Mouse (Mus musculus) embryo, embryonic 11.5 days (tissue): ENCODE measurements at regions not wholly inside any gene's neighbourhood (a gene's known extent, or its start where the extent isn't known, plus 50 kb on each side); places are given as distances from the start of the nearest gene placed in this dataset.
"Not testable (repeated sequence)": the region's sequence is repeated elsewhere in the genome, so short reads cannot be mapped to it uniquely, and the experiment has no call there.

Source experiments
- DNase-seq: peaks from one replicate; pipeline ENCODE4 v3.0.0-alpha.2; 2012; ENCODE audit warnings: low read depth, low spot score

DNA sequence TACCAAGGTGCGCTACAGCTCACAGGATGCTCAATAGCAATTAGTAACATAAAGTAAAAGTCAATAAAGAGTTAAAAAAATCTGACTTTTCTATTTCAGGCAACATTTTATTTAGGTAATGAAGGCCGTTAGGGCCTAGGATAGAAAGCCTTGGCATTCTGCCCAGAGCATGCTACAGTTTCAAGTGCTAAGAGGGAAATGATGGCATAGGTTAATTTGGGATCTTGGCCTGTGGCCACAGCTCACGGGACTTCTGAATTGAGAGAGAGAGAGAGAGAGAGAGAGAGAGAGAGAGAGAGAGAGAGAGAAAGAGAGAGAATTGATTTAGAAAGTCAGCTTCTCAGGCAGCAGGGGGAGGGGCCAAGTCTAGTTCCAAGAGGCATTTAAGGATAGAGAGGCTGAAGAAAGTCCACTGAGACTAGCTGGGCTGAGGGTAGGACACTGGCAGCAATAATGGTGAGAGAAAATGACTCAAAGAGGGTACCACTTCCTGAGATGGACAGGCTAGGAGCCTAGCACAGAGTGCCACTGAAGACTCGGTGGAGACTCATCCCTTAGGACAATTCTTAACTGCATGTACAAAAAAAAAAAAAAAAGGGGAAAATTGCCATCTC is 52.6 kb upstream of the Klf14 start:
- DNase-seq: peak; percentile 17

GRCm38 (mm10) chr6:31016566-31016965 is 57.7 kb upstream of the Klf14 start:
- no peak for DNase-seq

- no peak for DNase-seq
Measured at GRCm38 (mm10) chr6:31021776-31022175, 62.9 kb upstream of the Klf14 start.

DNA sequence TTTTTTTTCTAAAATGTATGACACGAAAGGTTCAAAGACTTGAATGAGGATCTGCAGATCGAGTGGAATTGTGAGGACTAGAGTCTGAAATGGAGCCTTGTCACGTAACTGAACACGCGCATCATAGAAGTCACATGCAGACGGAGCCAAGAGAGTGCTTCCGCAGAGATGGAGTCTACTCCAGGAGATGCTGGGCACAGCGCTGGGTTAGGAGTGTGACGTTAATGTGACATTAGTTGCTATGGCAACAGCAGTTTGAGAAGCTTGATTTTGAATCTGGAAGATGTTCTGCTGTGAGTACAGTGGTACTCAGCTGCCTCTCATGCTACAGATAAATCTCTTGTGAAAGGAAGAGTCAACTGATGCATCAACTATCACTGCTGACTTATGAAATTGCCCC is 70.9 kb upstream of the Klf14 start:
- no peak for DNase-seq

- no peak for DNase-seq
Measured at GRCm38 (mm10) chr6:31031022-31031421, 72.1 kb upstream of the Klf14 start.

GRCm38 (mm10) chr6:31032147-31032546 is 73.3 kb upstream of the Klf14 start:
- DNase-seq: no peak

DNA sequence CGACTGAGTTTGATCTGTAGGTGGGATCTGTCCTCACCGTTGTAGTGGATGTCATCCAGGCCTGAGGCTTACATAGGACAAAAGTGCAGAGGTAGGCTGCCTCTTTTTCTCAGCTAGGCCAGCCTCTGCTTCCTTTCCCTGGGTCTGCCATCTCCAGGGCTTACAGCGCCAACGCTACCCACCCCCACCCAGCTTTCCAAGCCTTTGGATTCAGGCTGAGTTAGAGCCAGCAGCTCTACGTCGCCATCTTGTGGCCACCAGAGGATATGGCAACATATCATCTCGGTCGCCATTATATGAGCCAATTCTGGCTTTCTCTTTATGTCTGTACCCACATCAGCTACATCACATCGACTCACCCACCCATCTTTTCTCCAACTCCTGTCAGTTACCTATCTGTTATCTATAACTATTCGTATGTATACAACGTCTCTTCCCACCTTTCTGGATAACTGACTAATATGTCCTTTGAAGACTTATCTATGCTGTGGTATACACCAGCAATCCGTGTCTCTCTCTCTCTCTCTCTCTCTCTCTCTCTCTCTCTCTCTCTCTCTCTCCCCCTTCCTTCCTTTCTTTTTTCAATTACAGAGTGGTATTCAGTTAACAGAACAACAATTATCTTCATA is 74.2 kb upstream of the Klf14 start:
- peak; percentile 71 for DNase-seq

GRCm38 (mm10) chr6:31034796-31035195 is 75.9 kb upstream of the Klf14 start:
- DNase-seq: no peak

DNA sequence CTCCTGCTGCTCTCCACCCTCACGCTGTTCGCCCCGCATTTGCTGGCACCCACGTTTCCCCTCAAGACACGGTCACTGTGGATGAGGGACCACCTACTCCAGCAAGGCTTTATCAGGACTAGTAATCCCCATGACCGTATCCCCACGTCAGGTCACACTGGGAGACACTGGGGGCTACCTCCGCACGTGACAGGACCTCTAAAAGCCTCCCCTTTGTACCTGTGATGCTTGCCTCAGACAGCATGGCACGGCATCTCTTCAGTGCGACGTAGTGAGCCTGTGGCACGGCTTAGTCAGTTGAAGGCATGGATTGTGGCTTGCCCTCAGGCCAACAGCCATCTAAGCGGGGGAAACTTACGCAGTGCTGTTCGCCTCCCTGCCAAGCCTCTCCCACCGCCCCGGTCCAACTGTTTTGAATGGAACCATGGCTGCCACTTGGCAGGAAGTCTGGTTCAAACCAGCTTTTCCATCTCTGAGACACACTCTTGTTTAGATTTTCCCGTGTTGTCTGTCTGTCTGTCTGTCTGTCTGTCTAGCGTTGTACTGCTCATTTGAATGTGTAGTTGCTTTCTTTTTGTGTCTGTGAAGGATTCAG is 79.0 kb upstream of the Klf14 start:
- DNase-seq: no peak

DNA sequence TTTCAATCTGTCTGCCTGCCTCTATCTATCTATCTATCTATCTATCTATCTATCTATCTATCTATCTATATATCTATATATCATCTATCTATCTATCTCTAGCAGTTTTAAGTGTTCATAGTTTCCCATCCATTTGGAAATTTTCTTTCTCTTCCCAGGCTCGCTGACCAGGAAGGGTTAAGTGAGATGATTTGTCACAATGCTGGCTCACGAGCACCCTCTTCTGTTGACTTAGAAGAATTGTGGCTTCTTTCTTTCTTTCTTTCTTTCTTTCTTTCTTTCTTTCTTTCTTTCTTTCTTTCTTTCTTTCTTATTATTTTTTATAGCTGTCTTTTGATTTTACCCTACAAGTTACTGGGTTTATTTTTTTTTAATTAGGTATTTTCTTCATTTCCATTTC is 79.6 kb upstream of the Klf14 start:
- not testable (repeated sequence) for DNase-seq

GRCm38 (mm10) chr6:31039485-31039884 is 80.6 kb upstream of the Klf14 start:
- no peak for DNase-seq

GRCm38 (mm10) chr6:31040783-31041182 is 81.9 kb upstream of the Klf14 start:
- no peak for DNase-seq

GRCm38 (mm10) chr6:31043368-31043767 is 84.5 kb upstream of the Klf14 start:
- DNase-seq: no peak

GRCm38 (mm10) chr6:31043919-31044318 is 85.0 kb upstream of the Klf14 start:
- DNase-seq: no peak

DNA sequence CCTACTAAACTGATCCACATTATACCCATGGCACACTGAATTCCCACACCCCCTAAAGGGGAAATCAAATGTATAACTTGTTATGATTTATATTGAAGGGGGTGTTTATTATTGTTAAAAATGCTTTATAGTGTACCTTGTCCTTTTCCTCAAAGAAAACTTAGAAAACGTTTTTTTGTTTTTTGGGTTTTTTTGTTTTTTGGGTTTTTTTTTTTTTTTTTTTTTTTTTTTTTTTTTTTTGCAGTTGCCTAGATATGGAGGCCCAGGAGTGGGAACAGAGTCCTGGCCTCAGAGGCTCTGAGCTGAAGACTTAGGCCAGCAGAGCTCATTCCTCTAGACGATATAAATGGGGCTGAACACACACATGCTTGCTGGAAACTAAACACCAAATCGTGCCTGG is 87.3 kb upstream of the Klf14 start:
- no peak for DNase-seq

DNA sequence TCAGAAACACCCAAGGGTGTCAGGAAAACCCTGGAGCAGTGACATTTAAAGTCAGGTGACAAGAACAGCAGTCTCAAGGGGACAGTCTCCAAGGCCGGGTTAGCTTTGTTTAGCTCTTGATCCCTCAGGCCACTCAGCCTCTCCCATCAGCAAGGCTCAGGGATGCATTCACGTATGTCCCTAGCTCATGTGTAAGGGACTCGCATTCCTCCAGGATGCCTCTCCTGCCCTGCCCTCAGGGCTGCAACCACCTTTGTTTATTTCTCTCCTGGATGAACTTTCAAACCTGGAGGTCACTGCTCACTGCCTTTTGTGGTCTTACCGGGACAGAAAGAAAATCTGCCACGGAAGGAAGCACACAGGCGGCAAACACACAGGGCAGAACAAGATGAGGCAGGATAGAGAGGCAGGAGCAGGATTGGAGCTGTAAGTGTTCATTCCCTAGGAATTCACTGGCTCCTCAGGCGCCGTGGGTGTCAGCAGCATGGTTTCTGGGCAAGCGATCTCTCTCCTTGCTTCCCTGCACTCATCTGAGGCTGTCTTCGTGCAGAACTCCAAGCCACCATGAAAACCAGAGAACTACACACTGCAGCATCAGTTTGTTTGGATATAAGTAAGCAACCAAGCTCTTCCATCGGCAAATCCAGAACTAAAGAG is 90.2 kb upstream of the Klf14 start:
- no peak for DNase-seq

- DNase-seq: no peak
Measured at GRCm38 (mm10) chr6:31050831-31051230, 92.0 kb upstream of the Klf14 start.

- no peak for DNase-seq
Measured at GRCm38 (mm10) chr6:31051771-31052170, 92.9 kb upstream of the Klf14 start.

GRCm38 (mm10) chr6:31053003-31053402 is 94.1 kb upstream of the Klf14 start:
- DNase-seq: peak; percentile 37

DNA sequence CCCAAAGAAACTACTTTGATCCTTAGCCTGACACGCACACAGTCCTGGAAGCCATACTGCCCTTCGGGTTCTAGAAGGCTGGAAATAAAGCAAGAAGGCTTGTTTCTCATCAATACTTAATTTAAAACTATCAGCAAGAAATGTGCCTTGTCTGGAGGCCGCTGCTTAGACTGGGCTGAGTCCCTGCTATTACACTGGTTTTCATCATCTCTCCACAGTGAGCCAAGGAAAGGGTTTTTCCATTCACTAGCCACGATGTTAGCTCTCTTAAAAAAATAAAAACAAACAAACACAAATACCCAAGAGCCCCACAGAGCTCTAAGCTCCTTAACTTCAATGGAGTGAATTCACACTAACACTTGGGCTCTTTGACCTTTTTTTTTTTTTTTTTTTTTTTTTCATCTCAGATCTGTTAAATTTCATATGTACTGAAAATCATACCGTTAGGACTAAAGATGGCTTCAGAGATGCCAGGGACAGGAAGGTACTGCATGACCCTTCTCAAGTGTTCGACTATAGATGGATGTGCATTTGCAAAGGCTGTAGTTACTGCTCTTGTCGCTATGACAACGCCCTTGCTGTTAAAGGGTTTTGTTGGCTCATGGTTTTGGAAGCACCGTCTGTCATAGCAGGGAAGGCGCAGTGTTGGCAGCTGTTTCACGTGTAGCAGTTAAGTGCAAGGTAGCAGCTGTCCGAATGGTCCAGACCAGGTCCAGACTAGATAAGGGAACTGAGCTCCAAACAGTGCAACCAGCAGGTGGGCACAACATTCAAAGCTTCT is 98.1 kb upstream of the Klf14 start:
- no peak for DNase-seq

DNA sequence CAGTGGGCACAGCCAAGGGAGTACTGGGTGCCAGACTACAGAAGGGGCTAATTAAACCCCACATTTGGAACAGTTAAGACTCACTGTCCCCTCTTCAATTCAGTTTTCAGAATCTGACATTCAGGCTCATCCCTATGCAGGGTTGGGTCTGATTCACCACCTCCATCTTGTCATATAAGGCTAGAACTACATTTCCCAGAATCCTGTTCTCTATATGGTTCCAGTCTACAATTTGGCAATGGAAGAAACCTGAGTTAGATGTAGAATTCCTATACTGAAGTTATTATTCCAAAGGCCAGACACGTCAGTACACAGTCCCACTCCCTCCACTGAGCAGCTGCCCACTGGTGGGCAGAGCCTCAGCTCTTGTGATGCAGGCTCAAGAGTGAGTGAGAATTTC is 99.4 kb upstream of the Klf14 start:
- no peak for DNase-seq

GRCm38 (mm10) chr6:31058961-31059360 is 100.1 kb upstream of the Klf14 start:
- DNase-seq: no peak
